Mouse (Mus musculus) heart, embryonic 16.5 days (tissue): Measurements from ENCODE around the gene Tnfaip2. TPM values are rescaled to one million over a fixed set of nuclear protein-coding genes. Genes with fewer than 3 reads are reported as not detected.

Source experiments
- ATAC-seq: fragments of 200-750 bp; cut with Nextera tagmentation; replicated peaks from 2 replicates; pipeline ENCODE4 v1.8.0; 2017; ENCODE audit warnings: moderate number of reproducible peaks; ENCODE audit not compliant: insufficient read depth, low FRiP score; ENCODE audit errors: extremely low read depth
- H3K27ac ChIP-seq: fragments of 300-500 bp; sonication (generic); 2 replicates; pipeline ENCODE4 v1.5.1; 2014; ENCODE audit warnings: mild to moderate bottlenecking, low read length, control low read depth, moderate library complexity
- H3K27me3 ChIP-seq: fragments of 300-500 bp; sonication (generic); 2 replicates; pipeline ENCODE4 v1.6.1; 2014; ENCODE audit warnings: low read length, mixed read lengths; ENCODE audit not compliant: control insufficient read depth, insufficient read depth
- H3K36me3 ChIP-seq: fragments of 300-500 bp; sonication (generic); 2 replicates; pipeline ENCODE4 v1.6.1; 2014; ENCODE audit not compliant: control insufficient read depth, insufficient read depth
- H3K4me1 ChIP-seq: fragments of 300-500 bp; sonication (generic); 2 replicates; pipeline ENCODE4 v1.6.1; 2014; ENCODE audit warnings: low read length, mixed read lengths; ENCODE audit not compliant: control insufficient read depth, insufficient read depth
- H3K4me2 ChIP-seq: fragments of 300-500 bp; sonication (generic); 2 replicates; pipeline ENCODE4 v1.6.1; 2014; ENCODE audit warnings: low read depth, mild to moderate bottlenecking, control low read depth, low read length
- H3K4me3 ChIP-seq: fragments of 300-500 bp; sonication (generic); 2 replicates; pipeline ENCODE4 v1.5.1; 2014; ENCODE audit warnings: mild to moderate bottlenecking, control low read depth, low read length
- H3K9ac ChIP-seq: fragments of 300-500 bp; sonication (generic); 2 replicates; pipeline ENCODE4 v1.6.1; 2014; ENCODE audit warnings: low read length, control low read depth
- H3K9me3 ChIP-seq: fragments of 300-500 bp; sonication (generic); replicated peaks from 2 replicates; pipeline ENCODE4 v1.6.1; 2016; ENCODE audit warnings: low read length; ENCODE audit not compliant: control insufficient read depth
- WGBS: fragments of 180-500 bp; shearing (Covaris S2); extraction: QIAGEN DNeasy Blood & Tissue Kit; methylation state at CpG from one replicate; pipeline ENCODE4 v1.1.7; 2014; 5-methylcytosine and 5-hydroxymethylcytosine counted together
- polyA plus RNA-seq: library from polyadenylated mRNA; unstranded; fragments of >200 nt; fragmentation: Nextera tagmentation; extraction: Ambion mirVana; gene quantifications from 2 replicates; pipeline ENCODE4 v1.2.1, GENCODE M21; 2015

Tnfaip2 gene
- polyA plus RNA-seq, 1 experiment from 2014 or later = 3.2 TPM

- ATAC-seq = no peak
- Histone ChIP-seq H3K27me3 (peaks cover 80% of the 10 kb centered on the region), H3K9me3 (no peaks in the 10 kb centered on the region), H3K27ac (no peak overlapping the region), H3K4me3 (no peak overlapping the region), H3K4me1 (peaks cover 19% of the 10 kb centered on the region), H3K36me3 (no peaks in the 10 kb centered on the region), H3K4me2 (no peak overlapping the region), H3K9ac (no peak overlapping the region)
- 43% methylated on average over 22 of the region's 22 CpGs for WGBS
These were observed 5.9 kb downstream of the Tnfaip2 start for GRCm38 (mm10) chr12:111447898-111448760.

- H3K27me3 ChIP-seq = peaks cover 72% of the 10 kb centered on the region
- no peaks in the 10 kb centered on the region for H3K9me3 ChIP-seq
- 0 out of 2 replicates have a peak, but pooled peaks have one; percentile 8 for ATAC-seq
- no peak overlapping the region for H3K9ac ChIP-seq
- peaks cover 16% of the 10 kb centered on the region for H3K4me1 ChIP-seq
- no peak overlapping the region for H3K4me3 ChIP-seq
- 30% methylated on average over 13 of the region's 14 CpGs for WGBS
- no peak overlapping the region for H3K4me2 ChIP-seq
- H3K27ac ChIP-seq = no peak overlapping the region
- no peaks in the 10 kb centered on the region for H3K36me3 ChIP-seq
These were observed 6.8 kb downstream of the Tnfaip2 start for GRCm38 (mm10) chr12:111448931-111449705.

- Histone ChIP-seq H3K9me3 (no peaks in the 10 kb centered on the region), H3K9ac (no peak overlapping the region), H3K4me2 (no peak overlapping the region), H3K4me3 (no peak overlapping the region), H3K4me1 (peaks cover 20% of the 10 kb centered on the region), H3K27me3 (peaks cover 63% of the 10 kb centered on the region), H3K36me3 (no peaks in the 10 kb centered on the region), H3K27ac (0 out of 2 replicates have a peak overlapping the region, but pooled peaks have one; percentile 3)
- no peak for ATAC-seq
- 32% methylated on average over 6 of the region's 6 CpGs for WGBS
These were observed 8.1 kb downstream of the Tnfaip2 start for GRCm38 (mm10) chr12:111450359-111450758.

- no peak overlapping the region for H3K4me3 ChIP-seq
- 74% methylated on average over 7 of the region's 7 CpGs for WGBS
- peaks cover 27% of the 10 kb centered on the region for H3K4me1 ChIP-seq
- no peak for ATAC-seq
- H3K9me3 ChIP-seq = no peaks in the 10 kb centered on the region
- no peak overlapping the region for H3K4me2 ChIP-seq
- no peak overlapping the region for H3K27ac ChIP-seq
- H3K9ac ChIP-seq = no peak overlapping the region
- H3K27me3 ChIP-seq = peaks cover 57% of the 10 kb centered on the region
- H3K36me3 ChIP-seq = no peaks in the 10 kb centered on the region
These were observed 9.3 kb downstream of the Tnfaip2 start for GRCm38 (mm10) chr12:111451561-111451960.

- Histone ChIP-seq H3K4me3 (no peak overlapping the region), H3K4me1 (peaks cover 24% of the 10 kb centered on the region), H3K27me3 (peaks cover 45% of the 10 kb centered on the region), H3K4me2 (no peak overlapping the region), H3K9me3 (no peaks in the 10 kb centered on the region), H3K9ac (no peak overlapping the region), H3K27ac (no peak overlapping the region), H3K36me3 (no peaks in the 10 kb centered on the region)
- 37% methylated on average over 4 of the region's 4 CpGs for WGBS
- ATAC-seq = no peak
These were observed 11.8 kb downstream of the Tnfaip2 start for GRCm38 (mm10) chr12:111454021-111454420.

- H3K27me3 ChIP-seq = peaks cover 47% of the 10 kb centered on the region
- no peak overlapping the region for H3K4me2 ChIP-seq
- no peak overlapping the region for H3K27ac ChIP-seq
- ATAC-seq = no peak
- H3K4me1 ChIP-seq = peaks cover 21% of the 10 kb centered on the region
- 54% methylated on average over 10 of the region's 10 CpGs for WGBS
- H3K36me3 ChIP-seq = no peaks in the 10 kb centered on the region
- H3K4me3 ChIP-seq = no peak overlapping the region
- H3K9ac ChIP-seq = no peak overlapping the region
- H3K9me3 ChIP-seq = no peaks in the 10 kb centered on the region
These were observed 12.4 kb downstream of the Tnfaip2 start for GRCm38 (mm10) chr12:111454543-111455280.

GRCm38 (mm10) chr12:111455311-111455846, 13.1 kb downstream of the Tnfaip2 start:
- ATAC-seq = no peak
- Histone ChIP-seq H3K27ac (no peak overlapping the region), H3K4me2 (no peak overlapping the region), H3K27me3 (peaks cover 47% of the 10 kb centered on the region), H3K9ac (no peak overlapping the region), H3K4me3 (no peak overlapping the region), H3K4me1 (peaks cover 15% of the 10 kb centered on the region), H3K9me3 (no peaks in the 10 kb centered on the region), H3K36me3 (no peaks in the 10 kb centered on the region)
- 58% methylated on average over 12 of the region's 12 CpGs for WGBS

- Histone ChIP-seq H3K4me2 (no peak overlapping the region), H3K27me3 (peaks cover 44% of the 10 kb centered on the region), H3K9me3 (no peaks in the 10 kb centered on the region), H3K4me3 (no peak overlapping the region), H3K36me3 (no peaks in the 10 kb centered on the region), H3K4me1 (peaks cover 14% of the 10 kb centered on the region), H3K9ac (no peak overlapping the region), H3K27ac (no peak overlapping the region)
- 54% methylated on average over 8 of the region's 8 CpGs for WGBS
- no peak for ATAC-seq
These were observed 13.6 kb downstream of the Tnfaip2 start for GRCm38 (mm10) chr12:111455860-111456259.
